Mouse (Mus musculus): ENCODE results near the gene 1700024P04Rik. TPM values are rescaled to one million over a fixed set of nuclear protein-coding genes. Genes with fewer than 3 reads are reported as not detected.
A peak's percentile ranks its signal among the peaks of the same experiment; 100 is the strongest.

Gene 1700024P04Rik
- not detected in 2 replicates for polyA plus RNA-seq (2016; fragmentation: Nextera tagmentation; extraction: Ambion mirVana)

DNA sequence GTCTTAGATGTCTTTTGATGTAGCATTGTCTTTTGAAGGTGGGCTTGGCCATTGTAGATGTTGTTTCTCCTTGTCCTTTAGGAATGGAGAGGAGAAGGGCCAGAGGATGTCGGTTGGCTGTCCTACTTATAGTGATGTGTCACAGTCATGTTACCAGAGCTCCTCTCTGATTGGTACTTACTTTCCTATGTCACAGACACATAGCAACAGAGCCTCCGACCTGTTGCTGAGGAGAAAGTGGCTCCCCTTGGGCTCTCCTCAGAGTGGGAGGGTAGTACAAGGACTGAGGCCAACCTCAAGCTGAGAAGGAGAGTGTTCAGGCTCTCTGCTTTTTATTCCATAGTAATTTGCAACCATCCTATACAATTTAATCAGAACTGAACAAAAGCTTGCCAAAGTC lies at the start of gene 1700024P04Rik:
Gene 1700024P04Rik (minus strand): TSS at position 101 of the 400 bp plus-strand sequence.
- 70% methylated on average over 2 of the region's 2 CpGs for WGBS
- Histone ChIP-seq H3K4me2 (replicated peaks) (no peak within 1 kb of the TSS), H3K9ac (no peak within 1 kb of the TSS), H3K4me3 (no peak within 1 kb of the TSS), H3K4me1 (no peaks in the 10 kb centered on the region), H3K27ac (no peak within 1 kb of the TSS), H3K9me3 (replicated peaks) (no peaks in the 10 kb centered on the region), H3K36me3 (no peaks in the 10 kb centered on the region), H3K27me3 (no peaks in the 10 kb centered on the region)
- ATAC-seq (ENCODE audit: low FRiP score) = no peak

DNA sequence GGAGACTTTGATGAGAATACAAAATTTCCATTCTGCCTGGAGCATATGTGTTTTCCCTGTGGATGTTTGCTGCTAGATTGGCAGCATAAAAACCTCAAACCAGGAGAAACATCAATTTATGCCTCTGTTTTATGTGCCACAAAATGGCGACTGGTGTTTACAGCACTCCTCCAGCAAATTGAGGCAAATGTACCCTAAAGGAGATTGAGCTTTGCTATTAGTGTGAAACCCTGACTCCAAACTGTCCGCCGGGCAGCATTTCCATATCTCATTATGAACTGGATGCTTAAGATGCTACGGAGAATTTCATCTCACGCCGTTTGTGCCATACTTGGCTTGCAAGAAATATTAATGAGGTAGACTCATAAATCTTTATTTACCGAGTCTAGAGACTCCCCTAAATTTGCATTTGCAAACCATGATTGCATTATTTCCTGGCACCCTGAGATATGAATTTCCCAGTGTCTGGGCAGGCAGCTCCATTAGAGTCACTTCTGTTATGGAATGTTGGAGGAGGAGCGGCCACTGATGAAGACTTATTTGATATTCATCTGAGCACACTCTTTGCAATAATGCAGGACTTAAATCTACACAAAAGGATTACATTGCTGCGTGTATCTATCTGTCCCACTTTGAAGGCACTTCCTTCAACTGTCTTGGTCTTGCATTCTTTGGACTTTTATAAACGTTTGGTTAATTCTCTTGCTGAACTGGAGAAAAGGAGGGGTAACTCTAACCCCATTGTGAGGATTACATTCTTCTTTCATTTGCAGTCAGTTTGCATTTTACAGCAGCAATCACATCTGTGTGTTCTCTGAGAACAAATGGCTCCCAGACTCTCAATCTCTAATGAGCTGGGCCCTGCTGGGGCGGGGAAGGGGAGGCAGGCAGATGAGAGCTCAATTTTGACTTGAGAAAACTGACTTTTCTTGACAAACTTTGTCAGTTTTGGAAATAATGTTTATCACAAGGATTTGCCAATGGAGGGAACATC lies 47.2 kb upstream of the 1700024P04Rik start:
- peak overlapping the region; percentile 49 for H3K27ac ChIP-seq

DNA sequence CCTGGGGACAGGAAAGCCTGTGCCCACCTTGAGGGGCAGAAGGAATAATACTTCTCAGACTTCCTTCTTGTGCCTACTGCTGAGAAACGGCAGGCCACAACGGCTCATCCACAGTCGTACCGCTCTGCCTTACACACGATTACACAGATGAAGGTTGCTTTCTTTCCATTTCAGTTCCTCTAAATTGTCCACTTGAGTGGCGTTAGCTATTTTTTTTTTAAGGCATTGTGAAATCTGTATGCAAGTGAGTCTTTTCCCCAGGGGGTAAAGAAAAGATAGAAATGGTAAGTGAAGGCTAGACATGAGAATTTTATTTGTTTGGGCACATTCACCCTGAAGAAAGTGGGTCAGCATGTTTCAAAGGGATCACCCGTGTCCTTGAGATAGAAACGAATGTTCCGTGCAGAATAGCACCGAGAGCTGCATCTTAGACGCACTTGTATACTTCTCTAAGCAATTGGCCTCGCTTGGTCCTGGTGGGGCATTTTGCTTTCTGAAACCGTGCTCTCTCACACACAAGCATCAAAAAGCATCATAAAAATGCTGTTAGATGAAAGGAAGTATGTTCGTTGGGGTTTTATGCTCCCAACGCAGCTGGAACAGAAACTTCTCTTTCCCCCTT lies 46.3 kb upstream of the 1700024P04Rik start:
- Histone ChIP-seq H3K4me3 (no peak overlapping the region), H3K36me3 (no peaks in the 10 kb centered on the region), H3K27ac (peak overlapping the region; percentile 49), H3K4me2 (replicated peaks) (0 out of 2 replicates have a peak overlapping the region, but pooled peaks have one; percentile 11), H3K4me1 (peaks cover 34% of the 10 kb centered on the region), H3K27me3 (peaks cover 3% of the 10 kb centered on the region; the same call in 1 of the 2 replicates), H3K9ac (no peak overlapping the region), H3K9me3 (replicated peaks) (no peaks in the 10 kb centered on the region)
- no peak for ATAC-seq (ENCODE audit: low FRiP score)
- WGBS = 39% methylated on average over 15 of the region's 15 CpGs

More for the DNA sequence above, 47.2 kb upstream of the 1700024P04Rik start:
- H3K27me3 ChIP-seq = peaks cover 3% of the 10 kb centered on the region; the same call in 1 of the 2 replicates
- H3K9me3 ChIP-seq (replicated peaks) = no peaks in the 10 kb centered on the region
- WGBS = 56% methylated on average over 11 of the region's 11 CpGs
- H3K36me3 ChIP-seq = no peaks in the 10 kb centered on the region
- ATAC-seq (ENCODE audit: low FRiP score) = peak; percentile 47
- 0 out of 2 replicates have a peak overlapping the region, but pooled peaks have one; percentile 11 for H3K4me2 ChIP-seq (replicated peaks)
- H3K4me3 ChIP-seq = no peak overlapping the region
- H3K4me1 ChIP-seq = peaks cover 34% of the 10 kb centered on the region
- H3K9ac ChIP-seq = no peak overlapping the region

DNA sequence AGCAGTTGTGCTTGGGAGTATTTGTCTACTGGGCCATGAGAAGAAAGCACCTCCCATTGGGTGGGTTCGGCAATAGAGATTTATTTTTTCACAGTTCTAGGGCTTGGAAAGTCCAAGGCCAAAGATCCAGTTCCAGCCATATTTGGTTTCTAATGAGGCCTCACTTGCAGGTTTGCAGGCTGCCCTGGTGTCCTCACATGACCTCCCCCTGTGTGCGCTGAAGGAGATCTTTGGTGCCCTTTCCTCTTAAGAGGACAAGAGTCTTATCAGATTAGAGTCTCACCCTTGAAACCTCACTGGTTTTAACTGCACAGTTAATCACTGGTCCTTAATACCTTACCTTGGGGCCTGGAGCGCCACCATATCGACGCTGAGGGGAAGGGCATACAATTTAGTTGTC lies 40.9 kb upstream of the 1700024P04Rik start:
- Histone ChIP-seq H3K9me3 (replicated peaks) (no peaks in the 10 kb centered on the region), H3K4me1 (peaks cover 15% of the 10 kb centered on the region), H3K9ac (no peak overlapping the region), H3K27me3 (no peaks in the 10 kb centered on the region), H3K36me3 (no peaks in the 10 kb centered on the region), H3K27ac (no peak overlapping the region), H3K4me3 (no peak overlapping the region), H3K4me2 (replicated peaks) (no peak overlapping the region)
- 86% methylated on average over 5 of the region's 5 CpGs for WGBS
- ATAC-seq (ENCODE audit: low FRiP score) = no peak

DNA sequence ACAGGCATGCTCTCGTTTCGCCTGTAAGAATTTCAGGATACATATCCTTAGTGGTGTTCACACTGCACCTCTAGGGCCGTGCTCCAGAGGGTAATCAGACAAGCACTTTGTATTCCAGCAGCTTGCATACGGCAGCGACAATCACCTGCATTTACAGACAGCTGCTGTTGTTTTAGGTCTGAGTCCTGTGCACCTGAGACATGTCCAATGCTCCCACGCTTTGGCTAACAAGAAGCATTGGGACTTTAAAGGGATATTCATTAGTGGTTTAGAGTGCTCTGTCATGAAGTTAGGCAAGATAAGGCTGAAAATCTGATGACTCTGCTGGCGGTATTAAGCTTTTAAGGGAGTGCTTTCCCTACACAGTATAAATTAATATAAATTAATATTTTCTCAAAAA lies 37.7 kb upstream of the 1700024P04Rik start:
- H3K27ac ChIP-seq = 0 out of 2 replicates have a peak overlapping the region, but pooled peaks have one; percentile 12
- no peak overlapping the region for H3K4me2 ChIP-seq (replicated peaks)
- WGBS = 72% methylated on average over 7 of the region's 7 CpGs
- H3K27me3 ChIP-seq = no peaks in the 10 kb centered on the region
- H3K9ac ChIP-seq = no peak overlapping the region
- H3K36me3 ChIP-seq = no peaks in the 10 kb centered on the region
- H3K4me1 ChIP-seq = peaks cover 8% of the 10 kb centered on the region; the same call in 1 of the 2 replicates
- ATAC-seq (ENCODE audit: low FRiP score) = no peak
- H3K9me3 ChIP-seq (replicated peaks) = no peaks in the 10 kb centered on the region
- H3K4me3 ChIP-seq = no peak overlapping the region

DNA sequence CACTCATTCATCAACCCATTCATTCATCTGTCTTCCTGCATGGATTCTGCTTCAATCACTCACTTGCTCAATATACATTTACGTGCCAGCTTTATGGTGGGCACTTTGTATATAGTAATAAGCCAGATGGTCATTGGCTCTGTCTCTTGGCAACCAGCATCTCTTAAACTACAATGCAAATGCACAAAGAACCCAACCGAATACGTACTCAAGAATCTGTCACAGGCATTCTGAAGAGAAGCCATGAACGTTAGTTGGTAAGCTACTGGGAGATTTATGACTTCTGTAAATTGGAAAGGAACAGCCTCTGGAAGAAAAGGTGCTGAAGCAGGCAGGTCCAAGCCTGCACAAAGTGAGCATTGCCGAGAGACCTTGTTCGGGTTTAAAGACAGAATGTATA lies 36.8 kb upstream of the 1700024P04Rik start:
- 59% methylated on average over 6 of the region's 6 CpGs for WGBS
- Histone ChIP-seq H3K27ac (no peak overlapping the region), H3K4me1 (peaks cover 8% of the 10 kb centered on the region; the same call in 1 of the 2 replicates), H3K4me3 (no peak overlapping the region), H3K36me3 (no peaks in the 10 kb centered on the region), H3K9me3 (replicated peaks) (no peaks in the 10 kb centered on the region), H3K9ac (no peak overlapping the region), H3K4me2 (replicated peaks) (no peak overlapping the region), H3K27me3 (no peaks in the 10 kb centered on the region)
- ATAC-seq (ENCODE audit: low FRiP score) = no peak

DNA sequence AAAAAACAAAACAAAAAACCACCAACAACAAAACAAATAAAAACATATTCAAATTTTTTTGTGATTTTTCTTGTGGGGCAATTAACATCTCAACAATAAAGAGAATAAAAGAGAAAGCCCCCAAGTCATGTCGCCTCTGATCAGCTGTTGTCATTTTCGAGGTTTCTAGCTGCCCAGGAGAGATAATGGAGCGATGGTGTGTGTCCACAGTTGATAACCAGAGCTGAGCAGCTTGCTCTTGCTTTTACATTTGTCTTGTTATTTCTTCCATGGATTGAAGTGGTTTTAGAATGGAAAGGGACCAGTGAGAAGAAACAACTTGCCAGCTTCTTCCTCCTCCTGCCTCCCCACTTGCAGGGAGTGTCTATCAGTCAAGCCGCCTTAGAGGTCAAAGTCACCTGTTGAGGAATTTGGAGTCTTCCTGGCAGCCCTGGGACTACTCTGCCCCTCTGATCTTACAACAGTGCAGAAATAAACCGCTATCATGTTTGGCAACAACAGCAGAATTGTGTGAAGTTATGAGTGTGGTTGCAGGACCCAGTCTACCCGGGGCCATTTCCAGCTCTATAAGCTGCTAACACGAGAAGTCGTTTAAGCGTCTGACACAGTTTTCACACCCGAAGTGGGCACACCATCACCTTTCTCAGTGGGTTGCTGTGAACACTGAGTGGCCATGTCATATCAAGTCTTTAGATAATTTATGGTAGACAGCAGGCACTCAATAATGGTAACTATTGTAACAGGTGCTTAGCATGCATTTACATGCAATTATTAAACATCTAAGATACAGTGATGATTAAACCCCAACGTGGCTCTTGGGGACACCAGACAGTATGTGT lies 35.7 kb upstream of the 1700024P04Rik start:
- Histone ChIP-seq H3K27me3 (no peaks in the 10 kb centered on the region), H3K4me2 (replicated peaks) (no peak overlapping the region), H3K9me3 (replicated peaks) (no peaks in the 10 kb centered on the region), H3K4me1 (peaks cover 8% of the 10 kb centered on the region; the same call in 1 of the 2 replicates), H3K27ac (no peak overlapping the region), H3K36me3 (no peaks in the 10 kb centered on the region), H3K9ac (no peak overlapping the region), H3K4me3 (no peak overlapping the region)
- ATAC-seq (ENCODE audit: low FRiP score) = no peak
- WGBS = 87% methylated on average over 11 of the region's 11 CpGs

DNA sequence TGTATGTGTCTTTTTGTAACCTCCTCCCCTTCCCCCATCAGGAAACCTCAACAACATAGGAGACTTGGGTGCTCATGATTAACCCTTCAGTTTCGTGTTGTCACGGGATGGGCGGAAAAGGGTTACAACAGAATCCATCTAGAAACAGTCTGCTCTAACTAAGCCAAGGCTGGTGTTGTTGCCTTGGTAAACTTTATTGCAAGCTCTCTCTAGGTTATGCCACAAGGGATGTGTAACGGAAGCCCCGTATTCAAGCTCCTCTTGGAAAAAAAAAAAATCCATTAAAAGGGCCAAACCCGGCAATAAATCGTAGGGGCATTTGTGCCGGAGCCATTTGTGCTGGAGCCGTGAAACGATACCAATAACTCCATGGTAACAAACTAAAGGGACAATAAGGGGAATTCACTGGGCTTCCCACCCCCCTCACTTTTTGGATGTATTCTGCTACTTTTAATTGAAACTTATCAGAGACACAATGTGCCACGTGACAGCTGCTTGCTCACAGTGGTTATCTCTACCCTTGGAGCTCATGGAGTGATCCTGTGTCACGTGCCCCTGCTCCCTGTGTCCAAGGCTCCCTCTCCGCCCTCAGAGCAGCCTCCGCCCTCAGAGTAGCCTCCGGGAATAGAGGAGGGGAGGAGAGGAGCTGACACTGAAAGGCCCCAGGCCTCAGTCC lies 34.3 kb upstream of the 1700024P04Rik start:
- ATAC-seq (ENCODE audit: low FRiP score) = peak; percentile 68; the same call in 1 of the 2 replicates
- no peak overlapping the region for H3K9ac ChIP-seq
- no peaks in the 10 kb centered on the region for H3K27me3 ChIP-seq
- H3K4me1 ChIP-seq = peaks cover 8% of the 10 kb centered on the region; the same call in 1 of the 2 replicates
- peak overlapping the region; percentile 25; the same call in 1 of the 2 replicates for H3K4me2 ChIP-seq (replicated peaks)
- no peaks in the 10 kb centered on the region for H3K9me3 ChIP-seq (replicated peaks)
- H3K27ac ChIP-seq = no peak overlapping the region; the same call in 1 of the 2 replicates
- H3K4me3 ChIP-seq = no peak overlapping the region
- no peaks in the 10 kb centered on the region for H3K36me3 ChIP-seq
- 51% methylated on average over 15 of the region's 15 CpGs for WGBS

DNA sequence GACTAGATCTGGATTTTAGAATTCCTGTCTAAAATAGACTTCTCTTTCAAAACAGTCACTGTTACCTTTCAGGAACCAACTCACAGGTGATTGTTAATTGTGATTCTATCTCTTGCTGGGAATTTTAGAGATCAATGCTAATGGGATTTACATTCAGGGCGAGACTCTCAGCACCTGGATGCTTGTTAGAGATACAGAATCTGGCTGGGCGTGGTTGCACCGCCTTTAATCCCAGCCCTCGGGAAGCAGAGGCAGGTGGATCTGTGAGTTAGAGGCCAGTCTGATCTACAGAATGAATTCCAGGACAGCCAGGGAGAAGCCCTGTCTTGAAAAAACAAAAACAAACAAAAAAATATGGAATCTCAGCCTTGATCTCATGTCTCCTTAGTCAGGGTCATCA lies 32.3 kb upstream of the 1700024P04Rik start:
- Histone ChIP-seq H3K27me3 (no peaks in the 10 kb centered on the region), H3K4me1 (peaks cover 10% of the 10 kb centered on the region; the same call in 1 of the 2 replicates), H3K9me3 (replicated peaks) (no peaks in the 10 kb centered on the region), H3K27ac (no peak overlapping the region), H3K4me2 (replicated peaks) (no peak overlapping the region), H3K36me3 (no peaks in the 10 kb centered on the region), H3K4me3 (no peak overlapping the region), H3K9ac (no peak overlapping the region)
- 73% methylated on average over 4 of the region's 4 CpGs for WGBS
- no peak for ATAC-seq (ENCODE audit: low FRiP score)

DNA sequence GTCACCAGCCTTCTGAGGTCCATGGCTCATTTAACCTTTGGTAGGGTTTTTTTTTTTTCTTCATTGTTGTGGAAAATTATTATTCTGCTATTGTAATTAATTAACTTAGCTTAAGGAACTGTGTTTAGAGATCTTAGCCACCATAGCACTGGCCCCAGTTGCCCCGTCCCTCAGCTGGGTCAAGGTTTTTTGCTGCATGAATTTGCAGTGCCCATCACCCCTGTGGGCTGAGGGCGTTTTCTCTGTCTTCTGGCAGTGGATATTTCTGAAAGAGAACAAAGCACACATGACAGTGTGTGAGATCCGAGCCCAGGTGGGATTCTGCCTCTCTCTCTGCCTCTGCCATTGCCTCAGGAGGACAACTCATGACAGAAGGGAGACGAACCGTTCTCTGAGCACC lies 28.5 kb upstream of the 1700024P04Rik start:
- Histone ChIP-seq H3K9me3 (replicated peaks) (no peaks in the 10 kb centered on the region), H3K4me1 (0 out of 2 replicates have a peak, but pooled peaks cover 2% of the 10 kb centered on the region), H3K27ac (no peak overlapping the region), H3K27me3 (no peaks in the 10 kb centered on the region), H3K36me3 (no peaks in the 10 kb centered on the region), H3K4me3 (no peak overlapping the region), H3K9ac (no peak overlapping the region), H3K4me2 (replicated peaks) (no peak overlapping the region)
- 82% methylated on average over 5 of the region's 5 CpGs for WGBS
- ATAC-seq (ENCODE audit: low FRiP score) = no peak

DNA sequence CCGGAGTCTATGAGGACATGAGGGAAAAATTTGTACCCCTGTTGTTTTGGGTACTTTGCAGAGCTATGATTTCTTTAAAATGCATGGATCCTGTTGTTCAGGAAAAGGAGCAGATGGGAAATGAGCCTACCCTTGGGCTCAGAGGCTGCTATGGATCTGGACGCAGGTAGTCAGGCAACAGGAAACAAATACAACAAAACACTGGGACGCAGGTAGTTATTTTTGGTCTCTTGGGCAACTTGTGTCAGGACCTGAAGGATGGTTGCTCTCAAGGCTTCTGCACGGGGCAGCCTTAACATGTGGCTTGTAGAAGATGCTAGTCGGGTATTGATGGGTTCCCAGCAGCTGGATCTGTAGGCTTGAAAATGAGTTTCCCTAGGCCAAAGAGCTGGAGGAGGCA lies 23.6 kb upstream of the 1700024P04Rik start:
- H3K4me1 ChIP-seq = 0 out of 2 replicates have a peak, but pooled peaks cover 2% of the 10 kb centered on the region
- no peak overlapping the region for H3K4me2 ChIP-seq (replicated peaks)
- no peak overlapping the region for H3K9ac ChIP-seq
- no peak overlapping the region for H3K4me3 ChIP-seq
- H3K9me3 ChIP-seq (replicated peaks) = peaks cover 3% of the 10 kb centered on the region; the same call in 1 of the 2 replicates
- no peak overlapping the region for H3K27ac ChIP-seq
- 90% methylated on average over 5 of the region's 5 CpGs for WGBS
- ATAC-seq (ENCODE audit: low FRiP score) = no peak
- no peaks in the 10 kb centered on the region for H3K27me3 ChIP-seq
- no peaks in the 10 kb centered on the region for H3K36me3 ChIP-seq

Measured in hindbrain, embryonic 12.5 days (tissue).